Mouse (Mus musculus): ENCODE data around the gene Pcbp3. TPM values are rescaled to one million over a fixed set of nuclear protein-coding genes. Genes with fewer than 3 reads are reported as not detected.

Pcbp3 gene
- polyA plus RNA-seq, 1 experiment from 2014 or later, result 53.0 TPM

DNA sequence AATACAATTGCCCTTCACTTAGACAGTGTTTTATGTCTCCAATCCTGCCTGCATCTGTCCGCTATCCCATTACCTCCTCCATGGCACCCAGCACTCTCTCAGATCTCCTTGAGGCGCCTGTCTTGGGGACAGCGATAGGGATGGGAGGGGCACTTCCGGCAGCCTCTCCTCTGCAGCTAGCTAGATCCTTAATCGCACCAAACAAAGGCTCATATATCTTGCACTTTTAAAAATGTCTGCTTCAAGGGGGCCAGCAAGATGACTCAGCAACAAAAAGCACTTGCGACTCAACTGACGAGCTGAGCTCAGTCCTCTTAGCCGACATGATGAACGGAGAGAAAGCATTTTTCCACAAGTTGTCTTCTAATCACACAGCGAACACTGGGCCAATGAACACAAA is 55.3 kb downstream of the Pcbp3 start:
- peak; percentile 67 for ATAC-seq (replicated peaks; ENCODE audit: low FRiP score)
- Histone ChIP-seq H3K27me3 (no peaks in the 10 kb centered on the region), H3K9ac (0 out of 2 replicates have a peak overlapping the region, but pooled peaks have one; percentile 5), H3K4me2 (peak overlapping the region; percentile 55), H3K4me1 (peaks cover 47% of the 10 kb centered on the region), H3K27ac (peak overlapping the region; percentile 70), H3K4me3 (replicated peaks) (peak overlapping the region; percentile 23), H3K9me3 (replicated peaks) (no peaks in the 10 kb centered on the region), H3K36me3 (no peaks in the 10 kb centered on the region)
- 14% methylated on average over 10 of the region's 10 CpGs for WGBS

DNA sequence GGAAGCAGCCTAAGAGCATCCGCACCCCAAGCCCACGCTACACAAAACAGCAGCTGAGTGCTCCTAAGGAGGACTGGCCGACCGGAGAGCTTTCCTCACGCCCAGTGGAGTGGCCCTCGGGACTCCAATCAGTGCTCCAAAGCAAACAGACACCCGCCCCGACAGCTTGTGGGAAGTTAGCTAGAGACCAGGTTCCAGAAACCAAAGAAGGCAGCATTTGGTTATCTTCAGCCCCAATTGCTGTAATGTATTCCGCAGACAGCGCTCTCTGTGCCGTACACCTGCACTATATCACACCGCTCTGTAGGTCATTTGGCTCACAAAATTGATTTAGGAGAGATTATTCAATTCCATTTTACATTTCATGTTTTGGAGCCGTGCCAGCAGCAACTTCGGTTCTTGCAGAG is 55.7 kb downstream of the Pcbp3 start:
- H3K27ac ChIP-seq, result peak overlapping the region; percentile 70
- no peaks in the 10 kb centered on the region for H3K27me3 ChIP-seq
- H3K9me3 ChIP-seq (replicated peaks), result no peaks in the 10 kb centered on the region
- H3K4me2 ChIP-seq, result peak overlapping the region; percentile 55
- H3K4me1 ChIP-seq, result peaks cover 47% of the 10 kb centered on the region
- WGBS, result 21% methylated on average over 14 of the region's 14 CpGs
- ATAC-seq (replicated peaks; ENCODE audit: low FRiP score), result no peak
- H3K36me3 ChIP-seq, result no peaks in the 10 kb centered on the region
- H3K4me3 ChIP-seq (replicated peaks), result peak overlapping the region; percentile 23
- 0 out of 2 replicates have a peak overlapping the region, but pooled peaks have one; percentile 5 for H3K9ac ChIP-seq

DNA sequence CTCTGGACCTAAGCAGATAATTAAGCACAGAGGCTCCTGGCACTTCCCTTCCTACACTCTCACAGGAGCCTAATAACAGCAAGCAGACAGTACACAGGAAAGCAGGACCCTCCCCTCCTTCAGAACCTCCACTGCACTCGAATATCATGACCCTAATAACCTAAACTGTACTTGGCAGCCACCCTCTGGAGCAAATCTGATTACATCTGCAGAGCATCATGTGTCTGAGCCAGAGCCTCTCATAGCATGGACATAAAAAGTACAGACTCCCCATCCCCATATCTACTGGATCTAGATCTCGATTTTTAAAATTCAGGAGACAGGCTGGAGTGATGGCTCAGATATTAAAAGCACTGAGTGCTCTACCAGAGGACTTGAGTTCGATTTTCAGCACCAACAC is 58.0 kb downstream of the Pcbp3 start:
- Histone ChIP-seq H3K9me3 (replicated peaks) (no peaks in the 10 kb centered on the region), H3K9ac (no peak overlapping the region), H3K4me1 (peaks cover 47% of the 10 kb centered on the region), H3K4me3 (replicated peaks) (no peak overlapping the region), H3K27me3 (no peaks in the 10 kb centered on the region), H3K27ac (0 out of 2 replicates have a peak overlapping the region, but pooled peaks have one; percentile 13), H3K4me2 (no peak overlapping the region), H3K36me3 (no peaks in the 10 kb centered on the region)
- ATAC-seq (replicated peaks; ENCODE audit: low FRiP score), result no peak
- 48% methylated on average over 3 of the region's 3 CpGs for WGBS

DNA sequence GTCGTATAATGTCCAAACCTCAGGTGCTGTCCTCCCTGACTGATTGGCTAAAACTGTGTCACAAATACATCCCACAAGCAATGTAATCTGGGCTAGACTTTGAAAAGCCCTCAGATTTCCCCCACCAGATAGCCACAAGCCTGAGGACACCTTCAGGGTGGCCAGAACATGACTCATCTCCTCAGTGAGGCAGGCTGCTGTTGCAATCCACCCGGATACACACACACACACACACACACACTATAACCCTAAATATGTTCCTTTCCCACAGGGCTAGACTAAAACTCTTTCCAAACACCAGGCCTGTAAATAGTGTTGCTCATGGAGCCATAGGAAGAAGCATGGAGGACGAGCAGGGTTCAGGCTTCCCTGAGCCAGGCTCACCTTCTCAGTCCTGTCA is 58.6 kb downstream of the Pcbp3 start:
- H3K9me3 ChIP-seq (replicated peaks), result no peaks in the 10 kb centered on the region
- H3K4me3 ChIP-seq (replicated peaks), result no peak overlapping the region
- H3K36me3 ChIP-seq, result no peaks in the 10 kb centered on the region
- peak overlapping the region; percentile 58 for H3K27ac ChIP-seq
- peaks cover 47% of the 10 kb centered on the region for H3K4me1 ChIP-seq
- 64% methylated on average over 3 of the region's 3 CpGs for WGBS
- no peak for ATAC-seq (replicated peaks; ENCODE audit: low FRiP score)
- no peaks in the 10 kb centered on the region for H3K27me3 ChIP-seq
- no peak overlapping the region for H3K9ac ChIP-seq
- no peak overlapping the region for H3K4me2 ChIP-seq

DNA sequence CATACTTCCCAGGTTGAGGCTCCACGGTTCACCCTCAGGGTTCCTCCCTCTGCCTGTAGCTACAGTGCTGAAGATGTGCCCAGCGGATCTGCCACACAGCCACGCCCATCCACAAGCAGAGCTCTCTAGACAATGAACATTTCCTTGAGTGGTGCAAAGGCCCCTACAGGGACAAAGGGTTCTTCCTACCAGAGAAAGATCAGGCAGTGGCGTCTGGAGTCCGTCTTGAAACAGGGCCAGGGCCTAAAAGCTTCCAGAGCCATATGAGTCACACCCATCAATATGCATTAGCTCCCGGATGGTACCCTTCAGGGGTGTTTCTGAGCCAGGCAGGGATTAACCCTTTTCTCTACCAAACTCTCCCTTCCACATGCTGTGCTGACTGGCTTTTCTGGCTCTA is 59.1 kb downstream of the Pcbp3 start:
- no peak overlapping the region for H3K9ac ChIP-seq
- ATAC-seq (replicated peaks; ENCODE audit: low FRiP score), result no peak
- H3K4me1 ChIP-seq, result peaks cover 47% of the 10 kb centered on the region
- no peak overlapping the region for H3K4me3 ChIP-seq (replicated peaks)
- no peaks in the 10 kb centered on the region for H3K9me3 ChIP-seq (replicated peaks)
- H3K36me3 ChIP-seq, result no peaks in the 10 kb centered on the region
- H3K4me2 ChIP-seq, result no peak overlapping the region
- no peaks in the 10 kb centered on the region for H3K27me3 ChIP-seq
- H3K27ac ChIP-seq, result peak overlapping the region; percentile 58
- 32% methylated on average over 6 of the region's 6 CpGs for WGBS

DNA sequence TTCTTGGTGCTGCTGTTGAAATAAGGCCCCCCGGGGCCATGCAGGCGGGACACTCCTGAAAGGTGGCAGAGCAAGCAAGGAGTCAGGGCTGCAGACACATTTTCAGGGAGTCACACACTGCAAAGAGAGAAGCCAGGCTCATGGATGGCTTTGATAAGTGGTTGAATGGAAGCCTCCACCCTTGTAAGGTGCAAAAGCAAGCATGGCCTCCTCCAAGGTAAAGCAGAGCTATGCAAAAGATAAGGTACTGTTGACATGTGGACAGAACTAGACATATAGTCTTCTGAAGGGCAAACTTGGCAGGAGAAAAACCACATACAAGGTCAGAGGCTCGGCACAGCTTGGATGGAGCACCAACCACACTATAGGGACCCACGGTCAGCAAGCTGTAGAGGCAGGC is 63.3 kb downstream of the Pcbp3 start:
- H3K36me3 ChIP-seq, result no peaks in the 10 kb centered on the region
- H3K9me3 ChIP-seq (replicated peaks), result no peaks in the 10 kb centered on the region; the same call in 1 of the 2 replicates
- H3K9ac ChIP-seq, result no peak overlapping the region
- peaks cover 16% of the 10 kb centered on the region for H3K4me1 ChIP-seq
- no peak for ATAC-seq (replicated peaks; ENCODE audit: low FRiP score)
- H3K4me3 ChIP-seq (replicated peaks), result no peak overlapping the region
- no peak overlapping the region for H3K27ac ChIP-seq
- WGBS, result 89% methylated on average over 4 of the region's 4 CpGs
- no peaks in the 10 kb centered on the region for H3K27me3 ChIP-seq
- H3K4me2 ChIP-seq, result no peak overlapping the region

DNA sequence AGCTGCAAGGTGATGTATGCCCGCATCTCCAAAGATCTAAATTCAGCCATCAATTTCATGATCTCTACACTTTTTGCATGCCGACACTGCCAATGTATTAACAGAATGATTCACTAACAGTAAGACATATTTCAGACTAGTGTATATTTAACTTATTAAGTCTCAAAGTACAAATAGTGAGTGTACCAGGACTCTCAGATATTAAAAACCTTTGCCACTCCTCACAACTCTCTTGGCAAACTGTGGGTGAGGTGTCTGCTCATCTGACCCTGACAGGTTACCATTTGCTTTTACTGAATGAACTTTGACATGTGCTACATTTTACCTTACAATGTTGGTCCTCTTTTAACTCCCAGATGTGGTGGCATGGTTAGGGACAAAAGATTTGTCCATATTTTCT is 70.2 kb downstream of the Pcbp3 start:
- no peak for ATAC-seq (replicated peaks; ENCODE audit: low FRiP score)
- H3K9ac ChIP-seq, result no peak overlapping the region
- no peak overlapping the region for H3K4me2 ChIP-seq
- no peaks in the 10 kb centered on the region for H3K27me3 ChIP-seq
- no peaks in the 10 kb centered on the region for H3K4me1 ChIP-seq
- H3K27ac ChIP-seq, result no peak overlapping the region
- no peak overlapping the region for H3K4me3 ChIP-seq (replicated peaks)
- H3K36me3 ChIP-seq, result no peaks in the 10 kb centered on the region
- H3K9me3 ChIP-seq (replicated peaks), result no peaks in the 10 kb centered on the region; the same call in 1 of the 2 replicates
- 91% methylated on average over 2 of the region's 2 CpGs for WGBS

DNA sequence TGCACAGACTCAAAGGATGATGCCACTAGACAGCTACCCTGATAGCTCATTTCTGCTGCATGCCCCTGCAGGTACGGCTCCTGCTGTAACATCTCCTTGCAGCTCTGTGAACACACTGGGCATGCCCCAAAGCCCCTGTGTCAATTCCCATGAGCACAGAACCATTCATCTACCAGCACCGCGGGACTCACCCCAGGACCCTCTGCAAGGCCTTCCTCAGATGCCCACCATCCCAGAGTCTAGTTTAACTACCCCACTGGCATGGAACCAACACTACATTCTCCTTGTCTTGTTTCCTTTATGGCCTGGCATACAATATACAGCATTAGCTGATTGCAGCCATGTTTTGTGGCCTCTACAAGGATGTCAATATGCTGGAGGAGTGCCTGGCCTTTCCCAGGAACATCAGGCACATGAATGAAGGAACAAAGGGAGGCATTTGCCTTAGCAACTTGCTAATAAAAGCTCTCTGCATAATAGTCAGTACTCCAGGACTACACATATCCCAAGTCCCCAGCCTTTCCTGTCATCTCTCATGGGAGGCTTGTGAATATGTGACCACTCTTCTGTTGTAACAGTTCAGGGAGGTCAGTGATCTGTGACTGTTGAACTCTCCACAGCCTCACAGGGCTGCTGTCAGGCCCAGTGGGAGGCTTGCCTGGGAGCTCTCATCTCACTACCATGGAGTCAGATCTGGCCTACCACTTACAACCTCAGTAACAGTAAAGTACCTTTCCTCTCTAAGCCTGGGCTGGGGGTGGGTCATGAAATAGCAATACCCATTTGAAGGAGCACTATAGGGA is 78.0 kb downstream of the Pcbp3 start:
- 86% methylated on average over 3 of the region's 3 CpGs for WGBS
- no peak overlapping the region for H3K4me2 ChIP-seq
- ATAC-seq (replicated peaks; ENCODE audit: low FRiP score), result no peak
- H3K4me3 ChIP-seq (replicated peaks), result no peak overlapping the region
- no peak overlapping the region for H3K9ac ChIP-seq
- no peaks in the 10 kb centered on the region for H3K36me3 ChIP-seq
- H3K9me3 ChIP-seq (replicated peaks), result no peaks in the 10 kb centered on the region
- H3K27ac ChIP-seq, result no peak overlapping the region
- H3K27me3 ChIP-seq, result no peaks in the 10 kb centered on the region
- H3K4me1 ChIP-seq, result peaks cover 8% of the 10 kb centered on the region; the same call in 1 of the 2 replicates

DNA sequence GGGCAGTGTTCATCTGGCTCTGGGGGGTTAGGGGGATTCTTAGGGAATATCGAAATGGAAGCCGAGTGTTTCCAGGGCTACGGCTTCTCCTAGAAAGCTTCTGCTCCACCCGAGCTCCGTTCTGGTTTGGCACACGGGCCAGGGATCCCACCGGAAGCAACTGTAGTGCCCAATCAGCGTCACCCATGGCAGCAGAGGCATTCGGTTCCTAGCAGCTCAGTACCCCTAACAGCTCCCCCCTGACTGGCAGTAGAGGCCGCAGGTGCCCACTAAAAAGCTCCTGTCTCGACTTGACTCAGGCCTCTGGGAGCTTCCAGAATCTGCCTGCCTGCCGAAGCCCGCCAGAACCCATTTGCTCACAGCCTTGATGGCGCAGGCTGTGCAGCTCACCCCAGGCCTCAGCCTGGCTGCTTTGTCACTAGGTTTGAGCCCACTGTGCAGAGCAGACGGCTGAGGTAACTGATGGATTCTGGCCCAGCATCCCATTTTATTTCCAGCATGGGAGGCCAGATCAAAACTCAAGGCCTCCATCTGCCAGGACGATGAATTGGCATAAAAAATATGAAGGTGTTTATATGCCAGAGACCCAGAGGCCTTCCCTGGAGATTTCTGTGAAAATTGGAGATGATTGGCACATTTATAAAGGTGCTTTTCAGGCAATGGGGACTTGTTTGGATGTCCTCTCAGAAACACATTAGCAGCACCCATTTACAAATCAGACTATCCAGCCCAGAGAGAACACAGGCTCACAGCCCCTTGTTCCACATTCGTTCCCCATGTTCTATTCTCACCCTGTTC is 78.8 kb downstream of the Pcbp3 start:
- WGBS, result 82% methylated on average over 17 of the region's 17 CpGs
- Histone ChIP-seq H3K4me2 (no peak overlapping the region), H3K9me3 (replicated peaks) (no peaks in the 10 kb centered on the region), H3K4me3 (replicated peaks) (no peak overlapping the region), H3K4me1 (peaks cover 8% of the 10 kb centered on the region; the same call in 1 of the 2 replicates), H3K27ac (no peak overlapping the region), H3K9ac (no peak overlapping the region), H3K36me3 (no peaks in the 10 kb centered on the region), H3K27me3 (no peaks in the 10 kb centered on the region)
- ATAC-seq (replicated peaks; ENCODE audit: low FRiP score), result no peak

DNA sequence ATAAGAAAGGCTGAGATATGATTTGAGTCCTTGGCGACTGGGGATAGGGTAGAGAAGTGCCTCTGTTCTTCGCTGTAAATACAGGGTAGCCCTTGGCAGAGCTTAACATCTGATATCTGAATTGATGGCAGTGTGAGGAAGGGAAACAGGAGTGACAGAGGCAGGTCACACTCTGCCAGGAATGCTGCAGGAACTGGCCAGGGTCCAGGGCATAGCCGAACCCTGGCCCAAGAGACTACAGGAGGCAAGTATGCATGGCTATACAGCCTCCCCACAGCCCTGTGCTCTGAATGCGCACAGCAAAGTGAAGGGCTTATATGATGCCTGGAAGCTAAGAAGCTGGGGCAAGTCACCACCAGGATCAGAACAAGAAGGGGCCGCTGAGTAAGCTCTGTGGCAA is 79.8 kb downstream of the Pcbp3 start:
- Histone ChIP-seq H3K4me1 (peaks cover 8% of the 10 kb centered on the region; the same call in 1 of the 2 replicates), H3K4me3 (replicated peaks) (no peak overlapping the region), H3K9me3 (replicated peaks) (no peaks in the 10 kb centered on the region), H3K9ac (no peak overlapping the region), H3K27ac (no peak overlapping the region), H3K36me3 (no peaks in the 10 kb centered on the region), H3K27me3 (no peaks in the 10 kb centered on the region), H3K4me2 (no peak overlapping the region)
- no peak for ATAC-seq (replicated peaks; ENCODE audit: low FRiP score)
- WGBS, result 64% methylated on average over 5 of the region's 5 CpGs

DNA sequence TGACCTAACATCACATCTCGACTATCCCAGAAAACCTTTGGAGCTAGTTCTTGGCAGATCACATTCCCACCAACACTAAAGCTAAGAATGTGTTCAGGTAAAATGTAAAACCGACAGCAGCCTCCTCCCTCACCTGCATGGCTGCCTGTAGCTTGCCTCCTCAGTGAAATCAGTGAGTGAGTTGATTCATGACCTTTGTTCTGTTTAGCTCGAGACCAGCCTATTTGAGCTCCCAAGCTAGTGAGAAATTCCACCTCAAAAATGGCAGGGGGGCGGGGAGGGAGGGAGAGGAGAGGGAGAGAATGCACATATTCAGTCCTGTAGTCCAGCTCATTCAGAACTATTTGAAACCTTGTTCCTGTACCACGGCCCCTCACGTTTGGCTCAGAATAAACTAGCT is 86.4 kb downstream of the Pcbp3 start:
- no peak overlapping the region for H3K4me2 ChIP-seq
- no peak for ATAC-seq (replicated peaks; ENCODE audit: low FRiP score)
- 67% methylated on average over 6 of the region's 6 CpGs for WGBS
- H3K9ac ChIP-seq, result no peak overlapping the region
- no peak overlapping the region for H3K4me3 ChIP-seq (replicated peaks)
- H3K9me3 ChIP-seq (replicated peaks), result no peaks in the 10 kb centered on the region
- peaks cover 16% of the 10 kb centered on the region; the same call in 1 of the 2 replicates for H3K4me1 ChIP-seq
- no peaks in the 10 kb centered on the region for H3K36me3 ChIP-seq
- no peaks in the 10 kb centered on the region for H3K27me3 ChIP-seq
- no peak overlapping the region for H3K27ac ChIP-seq

DNA sequence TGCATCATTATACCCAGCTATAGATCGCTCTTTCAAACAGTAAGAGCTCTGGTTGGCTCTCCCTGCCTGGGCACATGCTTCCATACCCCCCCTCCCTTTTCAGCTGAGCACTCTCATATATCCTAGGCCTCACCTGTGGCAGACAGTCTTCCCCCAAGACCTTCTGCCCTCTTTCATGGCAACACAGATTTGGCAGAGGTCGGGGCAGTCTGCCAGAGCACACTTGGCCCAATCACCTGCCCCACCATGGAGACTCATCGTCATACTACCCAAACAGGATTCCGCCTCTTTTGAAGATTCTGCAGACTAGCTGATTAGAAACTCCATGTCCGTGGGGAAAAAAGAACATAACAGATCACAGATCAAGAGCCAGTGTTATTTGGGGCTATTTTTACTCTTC is 86.8 kb downstream of the Pcbp3 start:
- no peak; the same call in 1 of the 2 replicates for ATAC-seq (replicated peaks; ENCODE audit: low FRiP score)
- no peak overlapping the region for H3K9ac ChIP-seq
- peaks cover 16% of the 10 kb centered on the region; the same call in 1 of the 2 replicates for H3K4me1 ChIP-seq
- H3K27ac ChIP-seq, result no peak overlapping the region
- H3K27me3 ChIP-seq, result no peaks in the 10 kb centered on the region
- H3K4me3 ChIP-seq (replicated peaks), result no peak overlapping the region
- H3K9me3 ChIP-seq (replicated peaks), result no peaks in the 10 kb centered on the region
- H3K36me3 ChIP-seq, result no peaks in the 10 kb centered on the region
- 88% methylated on average over 5 of the region's 5 CpGs for WGBS
- H3K4me2 ChIP-seq, result no peak overlapping the region

Measured in kidney, embryonic 15.5 days (tissue).